Mouse (Mus musculus) heart, embryonic 10.5 days (tissue): ENCODE results near the gene Olfr46. TPM values are rescaled to one million over a fixed set of nuclear protein-coding genes. Genes with fewer than 3 reads are reported as not detected.
"Not testable (repeated sequence)": the region's sequence is repeated elsewhere in the genome, so short reads cannot be mapped to it uniquely, and the experiment has no call there.

Experiments
- DNase-seq: peaks from one replicate; pipeline ENCODE4 v3.0.0-alpha.2; 2017; ENCODE audit warnings: low spot score
- H3K27ac ChIP-seq: fragments of 300-500 bp; sonication (generic); 2 replicates; pipeline ENCODE4 v1.5.1; 2016; ENCODE audit warnings: mild to moderate bottlenecking
- H3K27me3 ChIP-seq: fragments of 300-500 bp; sonication (generic); 2 replicates; pipeline ENCODE4 v1.6.1; 2016; ENCODE audit warnings: mild to moderate bottlenecking; ENCODE audit not compliant: poor library complexity, insufficient read depth, severe bottlenecking
- H3K36me3 ChIP-seq: fragments of 300-500 bp; sonication (generic); 2 replicates; pipeline ENCODE4 v1.6.1; 2016; ENCODE audit warnings: mild to moderate bottlenecking, moderate library complexity
- H3K4me1 ChIP-seq: fragments of 300-500 bp; sonication (generic); 2 replicates; pipeline ENCODE4 v1.6.1; 2016; ENCODE audit warnings: mild to moderate bottlenecking
- H3K4me3 ChIP-seq: fragments of 300-500 bp; sonication (generic); 2 replicates; pipeline ENCODE4 v1.5.1; 2016; ENCODE audit warnings: mild to moderate bottlenecking, moderate library complexity
- H3K9me3 ChIP-seq: fragments of 300-500 bp; sonication (generic); 2 replicates; pipeline ENCODE4 v1.6.1; 2016; ENCODE audit warnings: mild to moderate bottlenecking, moderate library complexity
- WGBS: fragments of 180-500 bp; shearing (Covaris S2); methylation state at CpG from one replicate; pipeline ENCODE4 v1.1.7; 2016; 5-methylcytosine and 5-hydroxymethylcytosine counted together
- polyA plus RNA-seq: library from polyadenylated mRNA; unstranded; fragments of >200 nt; fragmentation: Nextera tagmentation; extraction: Ambion mirVana; gene quantifications from 2 replicates; pipeline ENCODE4 v1.2.1, GENCODE M21; 2016

Gene Olfr46
- not detected in 2 replicates for polyA plus RNA-seq

DNA sequence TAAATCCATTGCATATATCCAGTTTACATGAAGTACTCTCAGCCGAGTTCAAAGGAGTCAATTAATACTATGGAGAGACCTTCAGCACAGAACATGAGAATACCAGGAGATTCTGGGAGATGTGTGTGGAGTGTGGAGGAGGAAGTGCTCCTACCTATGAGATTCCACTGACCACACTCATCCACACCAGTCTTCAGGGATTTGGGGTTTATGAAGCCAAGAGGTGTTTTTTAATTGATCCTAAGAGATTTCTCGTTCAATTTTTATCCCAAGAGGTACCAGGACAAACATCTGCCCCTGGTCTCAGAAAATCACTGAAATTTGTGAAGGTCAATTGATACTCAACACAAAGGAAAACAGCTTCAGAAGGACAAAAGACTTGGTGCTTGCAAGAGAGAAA is at the start of gene Olfr46:
Olfr46 (plus strand) TSS at position 301 of the 400 bp plus-strand sequence.
- not testable (repeated sequence) for H3K27ac ChIP-seq, H3K4me1 ChIP-seq, H3K9me3 ChIP-seq, H3K36me3 ChIP-seq, H3K27me3 ChIP-seq, DNase-seq, H3K4me3 ChIP-seq
- 75% methylated on average over 2 of the region's 2 CpGs for WGBS

GRCm38 (mm10) chr7:140567586-140567985 is 33.5 kb upstream of the Olfr46 start, which contains the start of gene Olfr538:
TSS of gene Olfr538 (plus strand) at chr7:140567886.
- WGBS = 68% methylated on average over 3 of the region's 3 CpGs
- no peak for DNase-seq
- Histone ChIP-seq H3K4me1 (no peaks in the 10 kb centered on the region), H3K27ac (no peak within 1 kb of the TSS), H3K27me3 (no peaks in the 10 kb centered on the region), H3K36me3 (no peaks in the 10 kb centered on the region), H3K9me3 (no peaks in the 10 kb centered on the region), H3K4me3 (no peak within 1 kb of the TSS)

GRCm38 (mm10) chr7:140628670-140629069 is 27.6 kb downstream of the Olfr46 start, which contains the start of gene Olfr61:
TSS of gene Olfr61 (plus strand) at chr7:140628970.
- 74% methylated on average over 3 of the region's 3 CpGs for WGBS
- H3K36me3 ChIP-seq, H3K9me3 ChIP-seq, H3K27ac ChIP-seq, DNase-seq, H3K4me1 ChIP-seq, H3K4me3 ChIP-seq, H3K27me3 ChIP-seq: not testable (repeated sequence)

GRCm38 (mm10) chr7:140630559-140630958 is 29.5 kb downstream of the Olfr46 start:
- WGBS = 59% methylated on average over 1 of the region's 1 CpGs
- DNase-seq = no peak
- Histone ChIP-seq H3K9me3 (no peaks in the 10 kb centered on the region), H3K27ac (no peak overlapping the region), H3K4me1 (no peaks in the 10 kb centered on the region), H3K36me3 (no peaks in the 10 kb centered on the region), H3K4me3 (no peak overlapping the region), H3K27me3 (no peaks in the 10 kb centered on the region)

DNA sequence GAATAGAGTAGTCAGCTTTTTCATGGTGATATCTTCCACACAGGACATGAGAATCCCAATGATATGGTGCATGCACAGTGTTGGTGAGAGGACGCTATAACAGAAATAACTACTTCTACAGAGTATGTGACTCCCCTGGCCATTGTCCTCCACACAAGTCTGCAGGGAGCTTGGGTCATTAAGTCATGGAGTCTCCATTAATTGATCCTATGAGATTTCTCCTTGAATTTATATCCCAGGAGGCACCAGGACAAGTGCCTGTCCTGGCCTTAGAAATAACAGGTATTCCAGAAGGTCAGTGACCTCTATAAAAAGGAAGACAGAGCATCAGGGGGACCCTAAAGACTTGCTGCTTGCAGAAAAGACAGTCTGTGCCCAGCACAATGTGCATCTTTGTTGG is 45.1 kb downstream of the Olfr46 start, which contains the start of gene Olfr53:
Olfr53 (plus strand) TSS at position 301 of the 400 bp plus-strand sequence.
- no peaks in the 10 kb centered on the region for H3K36me3 ChIP-seq
- no peak within 1 kb of the TSS for H3K27ac ChIP-seq
- H3K27me3 ChIP-seq = no peaks in the 10 kb centered on the region
- H3K9me3 ChIP-seq = no peaks in the 10 kb centered on the region
- WGBS = 85% methylated on average over 1 of the region's 1 CpGs
- DNase-seq = no peak
- H3K4me1 ChIP-seq = no peaks in the 10 kb centered on the region
- H3K4me3 ChIP-seq = no peak within 1 kb of the TSS

DNA sequence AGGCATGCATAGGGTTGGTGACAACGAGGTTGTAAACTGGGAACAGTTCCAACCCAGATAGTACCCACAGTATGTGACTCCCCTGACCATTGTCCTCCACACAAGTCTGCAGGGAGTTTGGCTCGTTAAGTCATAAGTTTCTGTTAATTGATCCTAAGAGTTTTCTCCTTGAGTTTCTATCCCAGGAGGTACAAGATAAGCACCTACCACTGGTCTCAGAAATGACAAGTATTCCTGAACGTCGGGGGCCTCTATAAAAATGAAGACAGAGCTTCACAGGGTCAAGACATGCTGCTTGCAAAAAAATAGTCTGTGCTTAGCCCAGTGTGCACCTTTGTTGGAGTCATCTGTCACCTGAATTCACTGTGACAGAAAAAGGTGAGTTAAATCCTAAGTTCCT is 58.6 kb downstream of the Olfr46 start, which contains the start of gene Olfr539:
Olfr539 (plus strand) TSS at position 301 of the 400 bp plus-strand sequence.
- Histone ChIP-seq H3K9me3 (no peaks in the 10 kb centered on the region), H3K27ac (no peak within 1 kb of the TSS), H3K36me3 (no peaks in the 10 kb centered on the region), H3K4me1 (no peaks in the 10 kb centered on the region), H3K27me3 (no peaks in the 10 kb centered on the region), H3K4me3 (no peak within 1 kb of the TSS)
- WGBS = 62% methylated on average over 4 of the region's 4 CpGs
- no peak for DNase-seq

Other genes starting within 250 kb of the Olfr46 start
- not detected in 2 replicates for gene Olfr60, start 239.6 kb upstream of the Olfr46 start, polyA plus RNA-seq
- not detected in 2 replicates for gene Olfr530, start 224.9 kb upstream of the Olfr46 start, polyA plus RNA-seq
- gene Olfr531, start 198.4 kb upstream of the Olfr46 start, polyA plus RNA-seq = not detected in 2 replicates
- gene Olfr532, start 179.6 kb upstream of the Olfr46 start, polyA plus RNA-seq = not detected in 2 replicates
- not detected in 2 replicates for gene Olfr533, start 137.9 kb upstream of the Olfr46 start, polyA plus RNA-seq
- not detected in 2 replicates for gene Olfr535, start 117.1 kb upstream of the Olfr46 start, polyA plus RNA-seq
- not detected in 2 replicates for gene Olfr536, start 93.9 kb upstream of the Olfr46 start, polyA plus RNA-seq
- gene Olfr538, start 33.4 kb upstream of the Olfr46 start, polyA plus RNA-seq = not detected in 2 replicates
- gene Olfr61, start 27.7 kb downstream of the Olfr46 start, polyA plus RNA-seq = not detected in 2 replicates
- gene Olfr53, start 45.2 kb downstream of the Olfr46 start, polyA plus RNA-seq = not detected in 2 replicates
- not detected in 2 replicates for gene Olfr539, start 58.7 kb downstream of the Olfr46 start, polyA plus RNA-seq
- gene Olfr45, start 80.7 kb downstream of the Olfr46 start, polyA plus RNA-seq = not detected in 2 replicates
- not detected in 2 replicates for gene Olfr541, start 96.0 kb downstream of the Olfr46 start, polyA plus RNA-seq
- not detected in 2 replicates for gene Cyp2e1, start 162.5 kb downstream of the Olfr46 start, polyA plus RNA-seq
- gene Syce1, start 186.6 kb downstream of the Olfr46 start, polyA plus RNA-seq = 0.16 and 0.49 TPM in 2 replicates
- 1.0 and 1.1 TPM in 2 replicates for gene Zfp941, start 220.9 kb downstream of the Olfr46 start, polyA plus RNA-seq
- 0.85 TPM in 1 of 2 replicates, not detected in the other for gene Urah, start 233.7 kb downstream of the Olfr46 start, polyA plus RNA-seq
- gene Scgb1c1, start 244.3 kb downstream of the Olfr46 start, polyA plus RNA-seq = not detected in 2 replicates
- gene Odf3, start 246.5 kb downstream of the Olfr46 start, polyA plus RNA-seq = not detected in 2 replicates